Mouse (Mus musculus): Measurements from ENCODE around the gene Fbf1. TPM values are rescaled to one million over a fixed set of nuclear protein-coding genes. Genes with fewer than 3 reads are reported as not detected.
"Not testable (repeated sequence)": the region's sequence is repeated elsewhere in the genome, so short reads cannot be mapped to it uniquely, and the experiment has no call there.

Fbf1 gene
- total RNA-seq, 2 experiments from 2014 or later = 15.1 to 17.2 TPM

GRCm38 (mm10) chr11:116096213-116097108 lies 71.5 kb downstream of the Fbf1 start:
- intact Hi-C loops (cut with DNase I) = no loop called here
- DNase-seq = peak in 1 of 2 experiments; percentile 55

DNA sequence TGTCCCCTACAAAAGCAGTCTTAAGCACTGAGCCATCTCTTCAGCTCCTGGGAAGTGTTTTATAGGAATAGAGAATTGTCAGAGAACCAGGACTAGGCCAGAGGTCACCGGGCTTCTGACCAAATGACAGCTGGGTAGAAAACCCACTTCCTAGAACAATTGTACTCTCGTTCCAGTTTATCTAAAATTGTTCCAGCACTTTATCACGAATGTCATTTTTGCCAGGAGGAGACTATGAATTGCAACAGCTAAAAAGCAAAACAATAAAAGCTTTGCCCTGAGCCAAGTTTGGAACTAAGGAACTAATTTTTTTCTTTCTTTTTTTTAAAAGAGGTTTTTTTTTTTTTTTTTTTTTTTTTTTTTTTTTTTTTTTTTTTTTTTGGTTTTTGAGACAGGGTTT lies 72.4 kb downstream of the Fbf1 start:
- DNase-seq = peak; percentile 71 to 77
- intact Hi-C loops (cut with DNase I) = no loop called here

DNA sequence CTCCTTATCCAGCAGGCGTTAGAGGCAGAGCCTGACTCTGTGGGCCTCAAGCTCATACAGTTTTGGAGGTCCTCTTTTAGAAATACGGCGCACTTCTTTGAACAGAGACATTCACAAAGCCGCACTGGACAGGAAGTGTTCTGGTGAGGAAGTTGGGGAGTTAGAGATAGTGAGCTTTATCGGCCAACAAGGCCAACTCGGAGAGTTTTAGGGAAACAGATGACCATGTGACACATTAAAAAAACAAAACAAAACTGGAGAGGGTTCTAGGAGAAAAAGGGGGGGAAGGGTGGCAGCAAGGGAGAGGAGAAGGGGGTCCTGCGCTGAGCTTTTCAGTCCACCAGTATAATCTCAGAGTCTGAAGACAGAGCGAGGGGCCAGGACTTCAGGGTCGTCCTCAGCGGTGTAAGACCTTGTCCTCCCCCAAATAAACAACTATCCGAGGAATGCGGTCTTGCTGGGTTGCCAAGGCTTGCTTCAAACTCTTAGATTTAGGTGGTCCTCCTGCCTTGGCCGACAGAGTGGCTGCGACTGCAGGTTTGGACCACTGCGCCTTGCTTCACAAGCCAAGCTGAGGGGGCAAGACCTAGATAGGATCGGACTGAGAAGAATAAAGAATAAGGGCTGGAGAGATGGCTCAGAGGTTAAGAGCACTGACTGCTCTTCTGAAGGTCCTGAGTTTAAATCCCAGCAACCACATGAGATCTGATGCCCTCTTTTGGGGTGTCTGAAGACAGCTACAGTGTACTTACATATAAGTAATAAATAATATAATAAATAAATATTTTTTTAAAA lies 74.0 kb downstream of the Fbf1 start:
- no peak for DNase-seq
- intact Hi-C loops (cut with DNase I) = no loop called here

DNA sequence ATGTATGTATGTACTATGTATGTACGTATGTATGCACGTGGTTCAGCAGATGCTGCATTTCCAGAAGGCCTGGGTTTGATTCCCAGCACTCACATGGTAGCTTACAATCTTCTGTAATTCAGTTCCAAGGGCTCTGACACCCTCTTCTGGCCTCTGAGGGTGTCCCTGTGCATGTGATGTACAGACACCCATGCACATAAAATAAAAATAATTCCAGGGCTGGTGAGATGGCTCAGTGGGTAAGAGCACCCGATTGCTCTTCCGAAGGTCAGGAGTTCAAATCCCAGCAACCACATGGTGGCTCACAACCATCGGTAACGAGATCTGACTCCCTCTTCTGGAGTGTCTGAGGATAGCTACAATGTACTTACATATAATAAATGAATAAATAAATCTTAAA lies 75.0 kb downstream of the Fbf1 start:
- DNase-seq; intact Hi-C loops (cut with DNase I): not testable (repeated sequence)

Other genes starting within 250 kb of the Fbf1 start
- 10 to 100 TPM; 20.6 to 23.8 TPM for gene Sap30bp, start 234.9 kb downstream of the Fbf1 start, total RNA-seq (2021)
- 1 to 10 TPM; 7.1 to 8.9 TPM for gene Recql5, start 234.7 kb downstream of the Fbf1 start, total RNA-seq (2021)
- 1 to 10 TPM; 4.3 to 4.5 TPM for gene Itgb4, start 193.5 kb downstream of the Fbf1 start, total RNA-seq (2021)
- gene Galk1, start 155.4 kb downstream of the Fbf1 start, total RNA-seq (2021) = 10 to 100 TPM; 18.6 to 19.3 TPM
- 100 to 1,000 TPM; 184 to 193 TPM for gene H3f3b, start 140.2 kb downstream of the Fbf1 start, total RNA-seq (2021)
- gene Unk, start 137.8 kb downstream of the Fbf1 start, total RNA-seq (2021) = 10 to 100 TPM; 12.2 to 12.9 TPM
- gene Unc13d, start 90.2 kb downstream of the Fbf1 start, total RNA-seq (2021) = 1 to 10 TPM in 1 of 2 experiments, under 1 TPM in 1; 0.81 to 1.7 TPM
- 10 to 100 TPM; 83.6 to 89.5 TPM for gene Wbp2, start 81.2 kb downstream of the Fbf1 start, total RNA-seq (2021)
- gene Trim47, start 41.0 kb downstream of the Fbf1 start, total RNA-seq (2021) = 10 to 100 TPM; 46.3 to 46.9 TPM
- 1 to 10 TPM; 7.3 to 8.2 TPM for gene Trim65, start 37.0 kb downstream of the Fbf1 start, total RNA-seq (2021)
- gene Mrpl38, start 29.3 kb downstream of the Fbf1 start, total RNA-seq (2021) = 10 to 100 TPM; 55.5 to 56.3 TPM
- 10 to 100 TPM; 22.2 to 27.0 TPM for gene Ten1, start 30.7 kb upstream of the Fbf1 start, total RNA-seq (2021)
- gene Acox1, start 30.9 kb upstream of the Fbf1 start, total RNA-seq (2021) = 100 to 1,000 TPM; 101 to 116 TPM
- gene Evpl, start 69.9 kb upstream of the Fbf1 start, total RNA-seq (2021) = under 1 TPM; 0.83 to 0.93 TPM
- gene Srp68, start 106.1 kb upstream of the Fbf1 start, total RNA-seq (2021) = 10 to 100 TPM; 54.4 to 55.6 TPM
- not detected for gene Galr2, start 112.8 kb upstream of the Fbf1 start, total RNA-seq (2021)
- 10 to 100 TPM; 44.3 to 52.3 TPM for gene Exoc7, start 139.1 kb upstream of the Fbf1 start, total RNA-seq (2021)
- 1 to 10 TPM in 1 of 2 experiments, under 1 TPM in 1; 0.07 to 1.5 TPM for gene Foxj1, start 167.2 kb upstream of the Fbf1 start, total RNA-seq (2021)
- gene Rnf157, start 244.9 kb upstream of the Fbf1 start, total RNA-seq (2021) = 1 to 10 TPM; 5.8 to 8.8 TPM

Data from heart, postnatal 14 days (tissue).